Mouse (Mus musculus) cerebellum, adult 9-10 months (tissue): ENCODE measurements around the gene Dusp18.

Experiments used
- DNase-seq: peaks from one replicate; pipeline ENCODE4 v3.0.0; 2022

The Dusp18 gene

DNA sequence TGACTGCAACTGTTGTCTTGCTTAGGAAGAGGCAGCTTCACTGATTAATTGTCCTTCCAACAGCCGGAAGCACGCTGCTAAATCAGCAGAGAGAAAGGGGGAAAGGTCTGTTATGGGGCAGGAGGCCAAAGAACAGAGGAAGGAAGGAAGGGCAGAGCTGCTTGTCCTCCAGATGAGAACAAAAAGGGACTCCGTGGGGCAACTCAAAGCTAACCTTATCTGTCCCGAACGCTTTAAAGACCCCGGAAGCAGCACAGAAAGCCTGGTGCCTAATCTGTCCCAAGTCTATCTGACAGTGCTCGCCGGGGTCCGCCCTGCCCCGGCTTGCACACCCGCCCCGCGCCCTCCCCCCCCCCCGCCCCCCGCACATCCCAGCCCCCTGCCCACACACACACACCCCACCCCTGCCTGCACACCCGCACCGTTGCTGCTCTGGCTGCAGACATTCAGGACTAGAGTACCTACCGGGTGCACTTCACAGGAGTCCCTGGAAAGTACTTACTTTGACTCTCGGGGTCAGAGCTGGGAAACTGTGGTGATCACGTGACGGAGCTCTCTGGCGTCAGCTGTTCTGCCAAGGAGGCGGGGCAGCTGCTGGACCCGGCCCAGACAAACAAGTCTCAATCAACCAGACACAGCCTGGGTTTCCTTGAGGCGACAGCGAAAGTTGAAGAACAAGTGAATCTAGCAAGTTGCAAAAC is 36.6 kb downstream of the Dusp18 start, which contains the start of gene Tcn2:
Tcn2 (minus strand) TSS at position 649 of the 701 bp plus-strand sequence.
- DNase-seq: peak; percentile 33

DNA sequence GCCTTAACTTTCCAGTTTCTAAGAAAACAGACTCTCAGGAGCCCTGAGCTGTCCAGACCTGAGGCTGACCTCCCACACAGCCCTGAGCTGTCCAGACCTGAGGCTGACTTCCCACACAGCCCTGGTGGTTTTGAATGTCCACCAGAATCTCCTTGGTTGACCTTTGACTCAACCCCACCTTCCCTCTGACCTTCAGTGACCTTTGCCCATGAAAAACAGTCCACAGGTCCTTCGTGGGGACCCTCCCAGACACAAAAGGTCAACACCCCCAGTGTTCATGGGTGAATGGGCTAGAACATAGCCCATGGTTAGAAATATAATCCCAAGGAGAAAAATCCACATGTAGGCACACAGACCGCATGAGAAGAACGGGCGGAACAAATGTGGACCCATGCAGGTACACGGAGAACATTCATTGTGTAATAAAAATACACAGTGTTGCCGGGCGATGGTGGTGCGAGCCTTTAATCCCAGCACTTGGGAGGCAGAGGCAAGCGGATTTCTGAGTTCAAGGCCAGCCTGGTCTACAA is 38.8 kb downstream of the Dusp18 start:
- DNase-seq: no peak

DNA sequence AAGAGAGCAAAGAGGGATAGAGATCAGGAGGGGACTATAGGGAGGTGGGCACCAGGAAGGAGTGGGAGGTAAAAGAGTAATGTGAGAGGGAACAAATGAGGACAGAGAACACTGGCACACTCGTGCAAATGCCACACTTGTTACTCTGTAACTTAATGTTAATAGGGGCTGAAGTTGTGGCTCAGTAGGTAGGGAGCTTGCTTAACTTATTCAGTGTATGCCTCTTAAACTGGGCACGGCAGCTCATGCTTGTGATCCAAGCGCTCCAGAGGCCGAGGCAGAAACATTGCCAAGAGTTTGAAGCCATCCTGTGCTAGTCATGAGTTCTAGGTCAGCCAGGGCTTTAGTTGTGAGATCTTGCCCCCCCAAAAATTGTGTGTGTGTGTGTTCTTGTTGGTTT is 40.1 kb downstream of the Dusp18 start:
- no peak for DNase-seq

DNA sequence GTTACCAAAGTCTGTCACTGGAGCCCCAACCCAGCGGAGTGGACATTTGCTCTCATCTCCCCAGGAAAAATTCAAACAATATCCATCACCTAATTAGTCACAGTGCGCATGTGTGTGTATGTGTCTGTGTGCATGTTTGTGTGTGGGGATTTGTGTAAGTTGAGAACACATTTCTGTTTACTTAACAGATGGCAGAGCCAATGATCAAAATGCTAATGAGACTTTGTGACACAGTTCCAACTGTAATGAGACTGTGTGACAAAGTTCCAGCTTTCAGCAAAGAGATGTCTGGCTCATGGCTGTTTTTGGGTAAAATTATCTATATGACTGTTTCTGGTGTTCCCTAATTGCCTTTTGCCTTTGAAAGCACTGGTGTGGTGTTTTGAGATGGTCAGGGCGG is 41.3 kb downstream of the Dusp18 start:
- DNase-seq: no peak

DNA sequence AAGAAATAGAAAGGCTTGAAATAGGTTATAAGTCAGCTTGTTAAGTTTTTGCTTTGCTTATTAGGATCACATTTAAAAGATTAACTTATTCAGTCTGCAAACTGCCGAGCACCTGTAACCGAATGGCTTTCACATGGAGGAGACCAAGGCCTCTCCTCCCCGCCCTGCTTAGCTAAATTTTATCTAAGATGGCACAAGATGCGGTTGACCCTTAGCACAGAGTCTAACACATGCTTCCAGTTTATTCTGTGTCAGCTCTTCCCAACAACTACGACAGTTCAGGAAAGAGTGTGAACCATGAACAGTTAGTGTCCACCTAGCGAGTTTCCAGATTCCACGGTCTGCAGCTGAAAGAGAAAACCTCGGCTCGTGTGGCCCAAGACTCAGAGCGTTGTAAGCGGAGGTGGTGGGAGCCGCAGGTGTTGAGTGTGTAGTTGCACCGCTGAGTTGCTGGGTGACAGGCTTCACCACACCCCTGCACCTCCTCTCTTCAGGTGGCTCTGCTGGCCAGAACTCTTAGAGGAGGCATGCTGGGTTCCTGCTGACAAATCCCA is 42.4 kb downstream of the Dusp18 start:
- no peak for DNase-seq

DNA sequence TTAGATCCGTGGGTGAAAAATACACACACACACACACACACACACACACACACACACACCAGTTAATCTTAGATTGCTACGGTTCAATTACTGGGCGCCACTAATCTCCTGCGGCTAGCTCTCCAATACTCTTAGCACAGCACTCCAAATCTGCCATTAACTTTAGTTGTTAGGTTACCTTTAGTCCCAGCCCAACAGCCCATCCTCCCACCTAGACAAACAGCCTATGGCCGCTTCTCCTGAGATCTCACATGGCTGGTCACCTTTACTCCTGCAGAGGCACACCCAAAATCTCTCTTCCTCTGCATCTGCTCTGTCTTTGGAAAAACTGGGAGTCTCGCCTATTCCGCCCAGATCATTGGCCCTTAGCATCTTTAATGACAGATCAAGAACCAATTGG is 46.3 kb downstream of the Dusp18 start:
- DNase-seq: no peak

DNA sequence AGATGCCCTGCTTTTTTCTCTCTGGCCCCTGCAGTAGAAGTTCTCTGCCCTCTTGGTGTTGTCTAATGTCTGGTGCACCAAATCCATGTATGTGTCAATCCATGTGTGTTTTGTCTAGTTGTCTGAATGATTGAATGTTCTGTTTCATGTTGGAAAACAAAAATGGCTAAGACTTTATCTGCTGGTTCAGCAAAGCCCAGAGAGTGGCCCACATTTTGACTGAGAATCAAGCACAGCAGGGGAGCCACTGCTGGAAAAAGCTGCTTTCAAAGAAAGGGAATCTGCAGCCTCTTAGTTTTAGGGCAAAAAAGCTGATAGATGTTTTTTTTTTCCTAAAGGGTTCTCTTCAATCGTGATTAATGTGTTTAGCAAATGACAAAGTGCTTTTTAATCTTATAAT is 51.3 kb downstream of the Dusp18 start:
- no peak for DNase-seq
